Mouse (Mus musculus) lung, adult 2 months (tissue): ENCODE results near the gene Crygn.

ENCODE experiments used
- CTCF ChIP-seq: fragments of 200-500 bp; IDR thresholded peaks from 2 replicates; pipeline ENCODE4 v1.5.1; 2011; ENCODE audit warnings: mild to moderate bottlenecking, low read length, control low read depth; ENCODE audit not compliant: insufficient read depth
- POLR2A ChIP-seq: fragments of 200-500 bp; IDR thresholded peaks from 2 replicates; pipeline ENCODE4 v1.6.1; 2011; ENCODE audit warnings: low read depth, mild to moderate bottlenecking, control low read depth, low read length, borderline replicate concordance; ENCODE audit errors: extremely low read depth

GRCm38 (mm10) chr5:24729797-24730487, 27.9 kb downstream of the Crygn start:
- TF ChIP-seq CTCF, result no peak
- TF ChIP-seq POLR2A, result no peak
